Mouse (Mus musculus) cortical plate, adult 2 months (tissue): ENCODE data around the gene Spred2.

ENCODE experiments used
- CTCF ChIP-seq: fragments of 200-500 bp; IDR thresholded peaks from 2 replicates; pipeline ENCODE4 v1.5.1; 2011; ENCODE audit warnings: mild to moderate bottlenecking, control low read depth, low read length; ENCODE audit not compliant: insufficient read depth; ENCODE audit errors: extremely low read depth
- POLR2A ChIP-seq: fragments of 200-500 bp; IDR thresholded peaks from 2 replicates; pipeline ENCODE4 v1.6.1; 2011; ENCODE audit warnings: mild to moderate bottlenecking, low read length, control low read depth; ENCODE audit not compliant: insufficient read depth; ENCODE audit errors: extremely low read depth

DNA sequence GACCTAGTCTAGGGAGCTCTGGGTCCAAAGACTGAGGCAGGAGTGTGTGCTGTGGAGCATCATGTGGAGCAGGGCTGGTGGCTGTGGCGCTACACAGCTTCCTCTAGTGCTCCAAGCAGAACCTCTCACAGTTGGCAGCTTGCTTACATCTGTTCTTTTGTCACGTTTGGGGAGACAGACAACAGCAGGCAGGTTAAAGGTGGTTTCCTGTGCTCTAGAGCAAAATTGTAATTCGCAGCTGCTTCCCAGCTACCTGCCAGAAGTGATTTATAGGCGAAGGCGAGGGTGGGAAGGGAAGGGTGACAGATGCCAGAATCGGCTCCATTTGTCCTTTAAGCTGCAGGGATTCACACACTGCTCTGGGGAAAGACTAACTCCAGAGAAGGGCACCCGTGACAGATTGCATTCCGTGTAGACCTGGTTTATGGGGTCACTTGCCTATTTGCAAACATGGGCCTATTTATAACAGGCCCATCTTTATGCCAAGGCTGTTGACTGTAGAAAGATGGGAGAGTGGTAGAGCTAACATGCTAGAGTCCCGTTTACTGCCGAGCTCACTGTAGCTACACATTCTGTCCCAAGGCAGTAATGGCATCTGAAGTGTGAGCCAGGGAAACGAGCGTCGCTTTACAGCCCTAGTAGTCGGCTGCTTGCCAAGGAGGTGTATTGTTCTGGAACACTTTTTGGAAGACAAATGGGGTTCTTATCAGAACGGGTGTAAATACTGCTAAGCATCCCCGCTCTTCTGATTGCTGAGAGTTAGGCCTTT lies 87.2 kb downstream of the Spred2 start:
- no peak for TF ChIP-seq POLR2A
- no peak for TF ChIP-seq CTCF
